Mouse (Mus musculus) lung, postnatal 0 days (tissue): Measurements from ENCODE around the gene Scamp1. TPM values are rescaled to one million over a fixed set of nuclear protein-coding genes. Genes with fewer than 3 reads are reported as not detected.

ENCODE experiments used
- ATAC-seq: fragments of 200-750 bp; cut with Nextera tagmentation; 2 replicates; pipeline ENCODE4 v1.8.0; 2017; ENCODE audit warnings: moderate library complexity
- DNase-seq: peaks from one replicate; pipeline ENCODE4 v3.0.0-alpha.2; 2016; ENCODE audit warnings: low spot score
- H3K27ac ChIP-seq: fragments of 300-500 bp; sonication (generic); 2 replicates; pipeline ENCODE4 v1.5.1; 2014; ENCODE audit warnings: antibody characterized with exemption, mild to moderate bottlenecking, low read length, mixed read lengths
- H3K27me3 ChIP-seq: fragments of 300-500 bp; sonication (generic); replicated peaks from 2 replicates; pipeline ENCODE4 v1.6.1; 2014; ENCODE audit warnings: low read length, mixed read lengths; ENCODE audit not compliant: insufficient read depth
- H3K36me3 ChIP-seq: fragments of 300-500 bp; sonication (generic); 2 replicates; pipeline ENCODE4 v1.6.1; 2014; ENCODE audit warnings: low read length, mixed read lengths; ENCODE audit not compliant: insufficient read depth
- H3K4me1 ChIP-seq: fragments of 300-500 bp; sonication (generic); 2 replicates; pipeline ENCODE4 v1.6.1; 2014; ENCODE audit warnings: antibody characterized with exemption, low read depth, low read length, mixed read lengths; ENCODE audit not compliant: insufficient read depth
- H3K4me2 ChIP-seq: fragments of 300-500 bp; sonication (generic); replicated peaks from 2 replicates; pipeline ENCODE4 v1.6.1; 2014; ENCODE audit warnings: low read depth, mild to moderate bottlenecking, low read length, moderate library complexity, mixed read lengths
- H3K4me3 ChIP-seq: fragments of 300-500 bp; sonication (generic); 2 replicates; pipeline ENCODE4 v1.5.1; 2014; ENCODE audit warnings: low read depth, low read length
- H3K9ac ChIP-seq: fragments of 300-500 bp; sonication (generic); replicated peaks from 2 replicates; pipeline ENCODE4 v1.6.1; 2014; ENCODE audit warnings: low read depth, mild to moderate bottlenecking
- H3K9me3 ChIP-seq: fragments of 300-500 bp; sonication (generic); 2 replicates; pipeline ENCODE4 v1.6.1; 2016; ENCODE audit warnings: low read length, mixed read lengths
- CTCF ChIP-seq: IDR thresholded peaks from 2 replicates; pipeline ENCODE4 v1.5.1; 2016; ENCODE audit warnings: antibody characterized with exemption, mild to moderate bottlenecking
- EP300 ChIP-seq: IDR thresholded peaks from 2 replicates; pipeline ENCODE4 v1.6.1; 2016; ENCODE audit warnings: antibody characterized with exemption, mild to moderate bottlenecking, control low read depth
- WGBS: fragments of 180-500 bp; shearing (Covaris S2); extraction: QIAGEN DNeasy Blood & Tissue Kit; methylation state at CpG from one replicate; pipeline ENCODE4 v1.1.7; 2014; 5-methylcytosine and 5-hydroxymethylcytosine counted together
- polyA plus RNA-seq: library from polyadenylated mRNA; unstranded; fragments of >200 nt; fragmentation: Nextera tagmentation; extraction: Ambion mirVana; gene quantifications from 2 replicates; pipeline ENCODE4 v1.2.1, GENCODE M21; 2015

Scamp1 gene
- polyA plus RNA-seq, 1 experiment from 2014 or later = 26.9 TPM

DNA sequence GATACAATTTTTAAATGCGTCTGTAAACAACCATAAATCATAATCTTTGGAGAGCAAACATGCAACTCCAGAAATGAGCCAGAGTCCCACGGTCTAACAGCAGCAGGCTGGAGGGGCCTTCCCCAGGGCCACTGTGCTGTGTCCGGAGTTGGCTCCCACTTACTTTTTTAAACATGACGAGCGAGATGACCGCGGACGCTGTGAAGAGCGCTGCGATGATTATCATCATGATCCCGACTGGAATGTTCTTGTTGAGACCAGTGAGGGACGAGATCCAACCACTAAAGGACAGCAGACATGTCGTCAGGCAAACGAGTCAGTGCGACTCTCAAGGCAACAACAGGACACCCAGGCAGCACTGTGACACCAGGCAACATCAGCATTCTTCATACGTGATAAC is 77.7 kb downstream of the Scamp1 start:
- no peak overlapping the region for H3K4me2 ChIP-seq
- H3K9ac ChIP-seq = no peak overlapping the region
- H3K4me1 ChIP-seq = no peaks in the 10 kb centered on the region
- no peaks in the 10 kb centered on the region for H3K27me3 ChIP-seq
- no peak for TF ChIP-seq EP300
- ATAC-seq = no peak
- no peak for DNase-seq
- 95% methylated on average over 16 of the region's 16 CpGs for WGBS
- peaks cover 7% of the 10 kb centered on the region; the same call in 1 of the 2 replicates for H3K36me3 ChIP-seq
- H3K27ac ChIP-seq = no peak overlapping the region
- no peaks in the 10 kb centered on the region for H3K9me3 ChIP-seq
- H3K4me3 ChIP-seq = no peak overlapping the region

DNA sequence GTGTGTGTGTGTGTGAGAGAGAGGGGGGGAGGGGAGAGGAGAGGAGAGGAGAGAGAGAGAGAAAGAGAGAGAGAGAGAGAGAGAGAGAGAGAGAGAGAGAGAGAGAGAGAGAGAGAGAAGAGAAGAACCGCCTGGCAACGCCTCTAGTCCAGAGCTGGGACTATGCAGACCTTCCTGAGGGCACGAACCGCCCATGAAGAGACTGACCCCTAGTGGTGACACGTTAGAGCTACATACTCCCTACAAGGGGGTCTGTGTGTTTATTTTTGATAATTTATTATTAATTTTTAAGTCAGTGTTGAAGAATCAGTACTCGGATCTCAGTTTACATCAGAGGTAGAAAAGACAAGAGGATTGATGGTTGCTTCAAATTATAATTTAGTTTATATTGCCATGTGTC is 80.4 kb downstream of the Scamp1 start:
- no peak overlapping the region for H3K9ac ChIP-seq
- H3K27me3 ChIP-seq = no peaks in the 10 kb centered on the region
- ATAC-seq = peak; percentile 72
- TF ChIP-seq EP300 (no peak), CTCF (peak; percentile 87)
- H3K27ac ChIP-seq = no peak overlapping the region
- H3K4me1 ChIP-seq = no peaks in the 10 kb centered on the region
- H3K9me3 ChIP-seq = no peaks in the 10 kb centered on the region
- 9% methylated on average over 6 of the region's 6 CpGs for WGBS
- H3K36me3 ChIP-seq = peaks cover 7% of the 10 kb centered on the region; the same call in 1 of the 2 replicates
- peak; percentile 85 for DNase-seq
- H3K4me2 ChIP-seq = no peak overlapping the region
- H3K4me3 ChIP-seq = no peak overlapping the region

GRCm38 (mm10) chr13:94199829-94200228 is 85.8 kb downstream of the Scamp1 start:
- Histone ChIP-seq H3K9me3 (no peaks in the 10 kb centered on the region), H3K4me2 (no peak overlapping the region), H3K36me3 (peaks cover 4% of the 10 kb centered on the region; the same call in 1 of the 2 replicates), H3K4me1 (no peaks in the 10 kb centered on the region), H3K4me3 (no peak overlapping the region), H3K9ac (no peak overlapping the region), H3K27ac (no peak overlapping the region), H3K27me3 (no peaks in the 10 kb centered on the region)
- WGBS = 45% methylated on average over 8 of the region's 8 CpGs
- no peak for DNase-seq
- no peak for TF ChIP-seq CTCF
- TF ChIP-seq EP300 = no peak
- ATAC-seq = no peak

- H3K27me3 ChIP-seq = no peaks in the 10 kb centered on the region
- WGBS = 86% methylated on average over 6 of the region's 6 CpGs
- no peak for TF ChIP-seq EP300
- TF ChIP-seq CTCF = no peak
- no peak overlapping the region for H3K9ac ChIP-seq
- no peak overlapping the region for H3K4me3 ChIP-seq
- no peak overlapping the region for H3K27ac ChIP-seq
- ATAC-seq (no peak), DNase-seq (no peak)
- peaks cover 4% of the 10 kb centered on the region; the same call in 1 of the 2 replicates for H3K36me3 ChIP-seq
- no peaks in the 10 kb centered on the region for H3K9me3 ChIP-seq
- no peaks in the 10 kb centered on the region for H3K4me1 ChIP-seq
- H3K4me2 ChIP-seq = no peak overlapping the region
These were observed 87.0 kb downstream of the Scamp1 start for GRCm38 (mm10) chr13:94198616-94199015.

DNA sequence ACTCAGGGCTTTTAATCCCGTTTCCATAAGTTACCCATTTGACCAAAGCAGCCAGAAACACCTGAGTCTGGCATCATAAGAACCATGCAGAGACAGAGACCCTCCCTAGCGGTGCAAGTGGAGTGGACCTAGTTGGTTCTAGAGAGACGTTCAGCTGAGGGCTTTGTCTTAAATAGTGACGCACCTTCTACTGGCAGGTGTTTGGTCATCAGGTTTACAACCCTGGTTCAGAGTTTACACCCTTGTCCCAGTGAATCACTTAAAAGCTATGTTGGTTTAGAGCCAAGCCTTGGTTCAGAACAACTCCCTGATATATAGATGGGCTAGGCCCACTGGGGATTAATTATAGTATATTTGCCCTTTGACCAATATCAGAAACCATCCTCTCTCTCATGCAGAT is 92.4 kb downstream of the Scamp1 start:
- TF ChIP-seq EP300 (no peak), CTCF (no peak)
- Histone ChIP-seq H3K9me3 (no peaks in the 10 kb centered on the region), H3K27me3 (no peaks in the 10 kb centered on the region), H3K4me2 (no peak overlapping the region), H3K4me1 (no peaks in the 10 kb centered on the region), H3K27ac (no peak overlapping the region), H3K9ac (no peak overlapping the region), H3K36me3 (no peaks in the 10 kb centered on the region), H3K4me3 (no peak overlapping the region)
- WGBS = 90% methylated on average over 4 of the region's 4 CpGs
- ATAC-seq (no peak), DNase-seq (no peak)

- H3K9ac ChIP-seq = no peak overlapping the region
- WGBS = 90% methylated on average over 1 of the region's 1 CpGs
- peak; percentile 66 for ATAC-seq
- no peak overlapping the region for H3K4me3 ChIP-seq
- no peak overlapping the region for H3K4me2 ChIP-seq
- H3K36me3 ChIP-seq = no peaks in the 10 kb centered on the region
- no peak for TF ChIP-seq CTCF
- no peak for TF ChIP-seq EP300
- no peaks in the 10 kb centered on the region for H3K27me3 ChIP-seq
- peak; percentile 50 for DNase-seq
- no peak overlapping the region for H3K27ac ChIP-seq
- no peaks in the 10 kb centered on the region for H3K4me1 ChIP-seq
- no peaks in the 10 kb centered on the region for H3K9me3 ChIP-seq
These were observed 95.3 kb downstream of the Scamp1 start for GRCm38 (mm10) chr13:94190386-94190785.
